Mouse (Mus musculus): Measurements from ENCODE around the gene Fstl4. TPM values are rescaled to one million over a fixed set of nuclear protein-coding genes. Genes with fewer than 3 reads are reported as not detected.

Gene Fstl4
- polyA plus RNA-seq, 1 experiment: not detected

DNA sequence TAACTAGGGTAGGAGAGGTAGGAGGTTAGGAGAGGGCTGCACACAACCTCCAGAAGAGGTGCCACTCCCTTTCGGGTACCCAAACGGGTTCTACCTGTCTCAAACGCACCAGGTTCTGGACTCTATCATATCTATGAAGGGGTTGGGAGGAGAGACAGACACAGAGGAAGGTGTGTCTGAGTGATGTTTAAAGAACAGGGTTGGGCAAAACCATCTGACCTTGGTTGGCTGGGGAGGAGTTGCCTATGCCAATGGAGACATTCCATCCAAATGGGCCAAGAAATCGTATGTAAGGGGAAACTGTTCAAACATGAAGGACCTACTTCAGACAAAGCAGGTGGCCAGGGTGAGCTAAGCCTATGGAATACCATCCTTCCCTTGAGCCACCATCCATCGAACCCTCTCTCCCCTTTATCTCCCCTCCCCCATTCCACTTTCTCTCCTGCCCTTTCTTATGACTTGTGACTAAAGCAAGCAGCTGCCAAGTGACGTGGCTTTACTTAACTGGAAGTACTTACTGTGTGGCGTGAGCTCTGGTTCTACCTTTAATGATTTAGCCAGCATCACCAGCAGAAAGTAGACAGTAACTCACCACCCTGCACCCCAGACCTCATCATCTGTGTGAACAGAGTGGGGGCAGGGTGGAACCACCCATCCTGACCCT lies 252.1 kb downstream of the Fstl4 start:
- no peak for TF ChIP-seq GATA1 (IDR thresholded peaks at IDR 0.05; ENCODE audit: low read length)

DNA sequence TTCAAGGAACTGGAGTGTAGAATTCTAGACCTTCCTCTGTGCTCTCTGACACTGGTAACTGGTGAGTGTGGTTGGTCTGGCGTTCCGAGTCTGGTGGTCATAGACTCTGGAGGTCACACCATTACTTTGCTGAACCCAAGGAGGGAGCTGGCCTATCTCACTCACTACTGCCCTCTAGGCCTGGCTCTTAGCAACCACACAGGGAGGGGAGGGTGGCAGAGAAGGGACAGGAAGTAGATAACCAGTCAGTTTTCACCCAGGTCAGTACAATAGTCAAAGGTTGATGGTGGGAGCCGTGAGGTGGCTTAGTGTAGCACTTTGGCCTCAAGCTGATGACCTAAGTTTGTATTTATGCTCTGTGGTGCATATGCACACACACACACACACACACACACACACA lies 255.1 kb downstream of the Fstl4 start:
- TF ChIP-seq GATA1 (IDR thresholded peaks at IDR 0.05; ENCODE audit: low read length): no peak

DNA sequence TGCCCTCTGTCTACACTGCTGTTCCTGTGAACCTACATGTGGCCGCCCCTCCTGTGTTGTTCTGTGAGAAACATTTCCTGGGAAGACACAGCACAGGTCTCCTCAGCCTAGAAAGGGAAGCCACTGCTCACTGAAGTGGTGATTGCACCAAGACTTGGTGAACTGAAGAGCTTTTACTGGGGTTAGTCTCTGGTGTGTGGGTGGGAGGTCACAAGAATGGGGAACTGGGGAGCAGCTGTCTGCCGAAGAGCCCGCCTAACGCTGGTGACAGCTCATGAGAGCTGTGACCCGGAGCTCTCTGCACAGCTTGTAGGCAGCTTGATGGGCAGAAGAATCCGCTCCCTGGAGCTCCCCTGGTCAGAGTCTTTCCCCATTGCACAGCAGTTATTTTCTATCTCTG lies 260.0 kb downstream of the Fstl4 start:
- TF ChIP-seq GATA1 (IDR thresholded peaks at IDR 0.05; ENCODE audit: low read length): no peak

DNA sequence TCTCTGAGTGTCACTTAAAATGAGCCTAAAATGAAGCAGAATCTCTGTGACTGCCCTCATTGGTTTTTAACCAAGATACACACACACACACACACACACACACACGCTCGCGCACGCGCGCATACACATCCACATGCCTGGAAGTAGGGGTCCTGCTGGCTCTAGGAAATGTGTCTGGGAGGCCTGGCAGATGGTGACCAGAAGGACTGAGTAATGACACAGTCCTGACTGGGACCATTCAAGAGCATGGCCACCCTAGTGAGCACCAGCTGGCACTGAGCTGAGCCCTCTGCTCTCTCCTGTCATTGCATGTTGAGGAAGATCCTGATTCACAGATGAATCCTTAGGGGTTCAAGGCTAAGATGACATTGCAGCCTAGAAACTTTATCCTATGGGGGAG lies 261.3 kb downstream of the Fstl4 start:
- no peak for TF ChIP-seq GATA1 (IDR thresholded peaks at IDR 0.05; ENCODE audit: low read length)

DNA sequence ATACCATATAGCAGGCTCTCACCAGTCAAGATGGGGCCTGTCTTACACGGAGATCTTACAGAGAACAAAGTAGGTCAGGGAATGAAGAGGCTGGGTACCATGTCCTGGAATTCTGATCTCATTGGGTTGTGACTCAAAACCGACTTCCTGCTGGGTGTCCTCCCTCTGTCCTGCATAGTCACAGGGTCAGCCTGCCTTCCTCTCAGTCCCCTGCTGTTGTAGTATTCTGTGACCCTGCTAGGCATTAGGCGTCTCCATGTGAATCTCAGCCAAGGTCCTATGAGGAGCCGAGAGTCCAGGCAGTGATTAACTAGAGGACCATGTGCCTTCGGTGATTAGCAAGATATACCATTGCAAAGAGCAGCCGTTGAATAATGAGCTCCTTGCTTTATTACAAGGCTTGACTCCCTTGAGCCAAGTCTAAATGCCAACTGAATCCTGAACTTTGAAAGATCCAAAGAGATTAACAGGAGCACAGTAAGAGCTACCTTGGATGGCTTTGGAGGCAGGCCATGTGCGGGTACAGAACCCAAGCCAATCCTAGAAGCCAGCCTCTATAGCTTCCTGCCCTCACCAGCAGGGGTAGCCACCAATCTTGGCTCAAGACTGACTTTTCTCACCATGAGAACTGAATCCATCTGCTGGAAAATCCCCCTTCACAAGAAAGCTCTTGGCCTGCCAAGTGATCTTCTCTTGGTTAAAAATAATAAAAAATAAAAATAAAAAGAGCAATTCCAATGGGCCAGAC lies 264.2 kb downstream of the Fstl4 start:
- TF ChIP-seq GATA1 (IDR thresholded peaks at IDR 0.05; ENCODE audit: low read length): no peak

DNA sequence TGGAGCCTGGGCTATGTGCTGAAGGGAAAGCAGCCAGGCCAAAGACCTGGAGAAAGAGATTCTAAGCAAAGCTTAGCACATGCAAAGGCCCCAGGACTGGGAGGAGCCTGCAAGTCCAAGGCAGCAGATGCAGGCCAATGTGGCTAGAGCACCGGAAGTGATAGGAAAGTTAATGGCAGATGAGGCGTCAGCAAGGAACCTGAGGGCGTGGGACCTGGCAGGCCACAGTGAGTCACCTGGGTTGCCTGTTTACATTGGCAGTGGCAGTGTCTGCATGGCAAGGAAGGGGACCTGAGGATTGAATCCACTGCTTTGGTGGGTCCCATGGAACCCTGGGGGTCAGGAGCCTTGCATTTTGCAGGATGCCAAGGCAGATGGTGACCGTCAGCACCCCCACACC lies 267.3 kb downstream of the Fstl4 start:
- TF ChIP-seq GATA1 (IDR thresholded peaks at IDR 0.05; ENCODE audit: low read length): no peak

DNA sequence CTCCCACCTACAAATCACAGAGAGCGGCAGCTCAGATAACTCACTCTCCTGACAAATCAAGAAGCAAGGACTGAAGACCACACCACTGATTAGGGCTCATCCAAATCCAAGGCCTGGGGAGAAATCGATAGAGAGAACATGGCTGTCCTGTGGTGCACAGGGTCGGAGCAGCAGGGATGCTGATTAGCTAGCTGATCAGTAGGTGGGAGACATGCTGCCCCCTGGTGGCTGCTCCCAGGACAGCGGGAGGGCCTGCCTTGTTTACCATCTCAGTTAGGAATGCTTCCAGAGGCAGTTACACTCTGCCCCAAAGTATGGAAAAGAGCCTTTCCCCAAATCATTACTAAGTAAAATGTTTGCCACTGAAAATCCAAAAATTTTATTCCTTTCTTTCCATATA lies 267.9 kb downstream of the Fstl4 start:
- TF ChIP-seq GATA1 (IDR thresholded peaks at IDR 0.05; ENCODE audit: low read length): no peak

DNA sequence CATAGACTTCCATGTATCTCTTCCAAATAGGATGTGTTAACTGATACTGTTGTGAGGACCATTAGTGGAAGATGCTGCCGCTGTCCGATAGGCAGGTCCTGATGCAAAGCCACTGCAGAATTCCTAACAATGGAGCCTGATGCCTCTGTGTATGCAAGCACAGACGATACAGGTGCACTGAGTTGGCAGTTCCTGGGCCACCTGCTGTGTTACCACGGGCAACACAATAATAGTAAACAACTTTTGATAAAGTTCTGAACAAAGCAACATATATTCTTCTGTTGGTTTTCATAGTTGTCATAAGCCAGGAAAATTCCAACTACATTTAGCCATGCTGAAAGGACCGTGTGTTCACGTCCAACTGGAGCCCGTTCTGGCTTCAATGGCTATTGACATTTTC lies 271.0 kb downstream of the Fstl4 start:
- TF ChIP-seq GATA1 (IDR thresholded peaks at IDR 0.05; ENCODE audit: low read length): no peak

DNA sequence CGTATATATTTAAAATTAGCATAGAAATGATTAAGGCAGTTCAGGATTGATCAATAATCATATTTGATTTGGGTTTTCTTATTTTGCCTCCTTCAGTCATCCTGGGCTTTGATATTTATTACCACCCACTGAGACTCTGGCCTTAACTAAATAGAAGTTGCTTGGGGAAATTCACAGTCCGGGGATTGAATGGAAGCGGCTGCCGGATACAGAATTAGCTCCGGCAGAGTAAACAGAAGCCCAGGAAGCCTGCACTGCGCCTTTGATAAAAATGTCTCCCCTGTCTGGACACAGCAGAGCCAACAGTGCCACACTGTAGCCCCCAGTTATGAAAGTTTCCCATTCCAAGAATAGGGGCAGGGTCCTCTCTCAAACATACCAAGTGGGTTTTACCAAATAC lies 282.4 kb downstream of the Fstl4 start:
- TF ChIP-seq GATA1 (IDR thresholded peaks at IDR 0.05; ENCODE audit: low read length): no peak

DNA sequence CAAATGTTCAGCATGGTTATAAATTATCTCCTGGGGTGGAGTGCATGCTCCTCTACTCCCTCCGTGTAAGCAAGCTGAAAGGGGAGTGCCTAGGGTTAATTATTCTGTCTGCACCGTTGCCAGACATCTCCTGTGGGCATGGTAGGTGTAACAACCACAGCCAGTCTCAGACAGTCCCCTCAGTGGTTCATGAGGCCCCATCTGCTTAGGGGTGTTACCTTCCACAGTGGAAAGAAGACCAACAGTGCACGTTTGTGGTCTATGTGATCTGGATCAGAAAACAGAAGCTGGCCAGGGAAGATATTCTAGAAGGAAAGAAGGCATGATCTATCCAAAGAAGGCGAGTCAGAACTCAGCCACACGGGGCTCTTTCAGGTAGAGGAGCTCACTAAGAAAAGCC lies 289.7 kb downstream of the Fstl4 start:
- TF ChIP-seq GATA1 (IDR thresholded peaks at IDR 0.05; ENCODE audit: low read length): no peak

DNA sequence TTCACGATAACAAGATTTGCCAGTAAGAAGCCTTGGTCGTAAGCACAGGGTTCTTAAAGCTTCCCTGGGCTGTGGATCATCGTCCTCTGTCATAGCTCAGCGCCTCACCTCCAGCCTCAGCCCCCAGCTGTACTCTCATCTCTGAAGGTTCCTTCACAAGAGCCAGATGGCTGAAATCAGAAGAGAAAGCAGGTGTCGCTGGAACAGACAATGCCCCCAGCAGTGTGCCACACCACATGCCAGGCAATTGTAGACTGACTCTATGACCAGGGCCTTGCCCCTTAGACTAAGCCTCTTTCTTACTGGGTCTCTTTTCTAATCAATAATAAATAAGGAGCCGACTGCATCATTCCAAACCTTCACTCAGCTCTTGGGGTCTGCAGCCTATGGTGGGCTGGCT lies 291.5 kb downstream of the Fstl4 start:
- TF ChIP-seq GATA1 (IDR thresholded peaks at IDR 0.05; ENCODE audit: low read length): no peak

DNA sequence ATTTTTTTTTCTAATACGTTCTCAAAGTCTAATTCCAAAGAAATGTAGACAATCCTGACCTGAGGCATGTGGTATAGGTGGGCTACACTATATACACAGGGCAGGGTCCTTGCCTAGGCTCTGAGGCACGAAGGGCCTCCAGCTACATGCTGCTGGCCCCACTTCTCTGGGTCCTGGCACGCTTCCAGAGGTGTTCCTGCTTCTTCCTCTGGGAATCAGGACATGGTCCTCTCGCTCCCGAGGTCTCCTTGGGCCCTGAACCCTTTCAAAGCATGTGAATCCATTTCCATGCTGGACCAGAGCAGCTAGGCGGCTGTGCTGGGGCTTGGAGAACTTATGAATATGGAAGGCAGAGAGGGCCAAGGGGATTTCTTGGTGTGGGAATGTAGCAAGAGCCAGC lies 292.3 kb downstream of the Fstl4 start:
- TF ChIP-seq GATA1 (IDR thresholded peaks at IDR 0.05; ENCODE audit: low read length): no peak

DNA sequence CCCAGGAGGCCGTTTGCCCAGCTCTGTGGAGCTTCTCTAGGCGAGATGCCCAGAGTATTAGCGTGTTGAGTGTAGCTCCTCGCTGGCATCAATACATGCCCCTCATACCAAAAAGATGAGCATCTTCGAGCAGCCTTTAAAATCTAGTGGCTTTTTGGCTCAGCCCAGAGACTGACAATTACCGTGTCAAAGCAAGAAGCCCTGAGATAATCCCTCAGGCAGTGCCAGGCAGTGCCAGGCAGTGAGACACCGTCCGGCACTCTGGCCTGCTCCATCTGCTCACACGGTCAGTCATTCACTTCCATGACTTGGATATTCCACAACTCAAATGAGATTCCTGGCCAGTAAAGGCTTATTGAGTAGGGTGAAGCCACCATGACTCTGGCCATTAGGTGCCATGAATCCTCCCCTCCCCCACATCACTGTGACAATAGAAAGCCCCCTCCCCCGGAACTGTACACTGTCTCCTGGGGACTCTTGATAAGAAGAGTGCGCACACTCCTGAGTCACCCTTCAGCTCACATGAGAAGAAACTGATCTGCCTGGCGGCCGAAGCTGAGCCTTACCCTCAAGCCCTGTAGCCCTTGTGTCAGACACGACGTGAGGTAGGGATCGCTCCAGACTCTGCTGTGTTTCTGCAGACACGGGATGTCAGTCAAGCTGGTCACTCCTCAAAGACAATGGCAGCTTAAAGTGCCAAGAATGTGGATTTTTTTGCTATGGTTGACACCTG lies 293.6 kb downstream of the Fstl4 start:
- TF ChIP-seq GATA1 (IDR thresholded peaks at IDR 0.05; ENCODE audit: low read length): no peak

DNA sequence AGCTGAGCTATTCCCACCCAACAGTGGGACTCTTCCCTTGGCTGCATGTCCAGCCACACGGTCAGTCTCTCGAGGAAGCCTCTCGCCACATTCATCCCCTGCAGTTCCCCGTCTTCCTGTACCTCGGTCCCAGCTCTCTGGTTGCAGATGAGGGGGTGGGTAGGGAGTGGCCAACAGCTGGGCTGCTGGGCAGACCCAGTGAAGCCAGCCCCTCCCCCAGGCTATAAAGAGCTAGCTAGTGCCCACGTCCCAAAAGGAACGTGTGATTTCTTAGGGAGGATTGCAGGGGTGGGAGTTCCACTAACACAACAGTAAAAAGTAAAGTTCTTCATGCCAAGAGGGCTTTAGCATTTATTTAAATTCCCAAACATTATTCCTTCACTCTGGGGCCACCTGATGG lies 294.1 kb downstream of the Fstl4 start:
- no peak for TF ChIP-seq GATA1 (IDR thresholded peaks at IDR 0.05; ENCODE audit: low read length)

DNA sequence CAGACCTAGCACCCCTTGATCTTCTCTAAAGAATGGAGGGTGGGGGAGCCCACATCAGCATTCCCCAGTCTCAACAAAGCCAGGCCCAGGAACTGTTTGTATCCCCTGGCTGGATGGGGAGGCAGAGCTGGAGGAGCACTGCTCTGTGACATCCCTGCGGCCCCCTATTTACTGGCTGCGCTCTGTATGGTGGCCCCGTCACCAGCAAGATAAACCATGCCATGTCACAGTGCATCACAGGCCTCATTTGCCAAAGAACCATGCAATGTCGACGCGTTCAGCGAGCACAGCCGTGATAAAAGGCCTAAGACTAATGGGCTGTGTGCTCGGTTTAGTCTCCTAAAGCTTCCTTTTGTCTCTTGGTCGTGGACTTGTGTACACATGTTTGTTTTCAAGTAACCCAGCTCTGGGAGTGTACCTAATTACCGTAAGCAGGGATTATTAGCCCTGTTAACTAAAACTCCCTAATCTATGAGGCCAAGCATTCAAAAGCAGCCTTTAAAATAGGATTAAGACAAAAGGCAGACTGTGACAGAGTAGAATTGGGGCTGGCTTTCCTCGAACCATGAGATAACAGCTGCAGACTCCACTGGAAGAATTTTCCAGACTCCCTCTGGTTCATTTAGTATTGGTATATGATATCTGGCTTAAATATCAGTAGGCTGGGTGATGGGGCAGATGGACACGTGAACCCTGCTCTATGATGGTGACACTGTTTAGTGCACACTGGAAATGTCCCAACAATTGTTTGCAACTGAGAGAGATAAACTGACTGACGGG lies 303.5 kb downstream of the Fstl4 start:
- TF ChIP-seq GATA1 (IDR thresholded peaks at IDR 0.05; ENCODE audit: low read length): no peak
